27 mouse cellular contexts compared by ENCODE assay signal in genomic region chr8:70928778-70929322, GRCm38 (mm10). TPM values are rescaled to one million over a fixed set of nuclear protein-coding genes. Genes with fewer than 3 reads are reported as not detected.
DNase-seq lines count a peak whose midpoint lies in the region; ATAC-seq and TF ChIP-seq lines count a peak whose summit lies in the region.
"Had no signal": no experiment of that assay in that cellular context is flagged by ENCODE, and none has a peak within 500 bp of the region (broad histone marks: within the 10 kb centered on the region; RNA-seq: fewer than 3 reads in every experiment).

No protein-coding gene starts in this region.

- 0 out of 2 replicates have a peak, but pooled peaks cover 6% of the 10 kb centered on the region for H3K36me3 ChIP-seq in heart, embryonic 13.5 days
- H3K36me3 ChIP-seq in stomach, postnatal 0 days (ENCODE audit: control insufficient read depth, insufficient read depth, low read length): no peaks in the 10 kb centered on the region
- H3K36me3 ChIP-seq: liver, embryonic 15.5 days; lung, embryonic 15.5 days had no signal

- H3K4me3 ChIP-seq in gastrocnemius, adult 2 months: no peak overlapping the region
- H3K4me3 ChIP-seq in heart, embryonic 13.5 days: no peak overlapping the region
- H3K4me3 ChIP-seq in stomach, postnatal 0 days (ENCODE audit: low read depth, low read length): no peak overlapping the region
- H3K4me3 ChIP-seq: limb, embryonic 12.5 days; liver, embryonic 15.5 days; lung, embryonic 15.5 days; midbrain, embryonic 10.5 days; midbrain, embryonic 15.5 days; neural tube, embryonic 15.5 days had no signal

- WGBS in heart, embryonic 13.5 days: 58% methylated on average over 5 of the region's 5 CpGs
- 50% methylated on average over 5 of the region's 5 CpGs for WGBS in stomach, postnatal 0 days

- no peak for TF ChIP-seq EP300 in stomach, postnatal 0 days (optimal IDR thresholded peaks at IDR 0.05)

- intact Hi-C loops in gastrocnemius, adult 2 months (cut with DNase I): no loop called here
- intact Hi-C loops in gastrocnemius, postnatal 14 days (cut with DNase I; ENCODE audit: low total_unique reads): no loop called here
- intact Hi-C loops in heart, postnatal 25 days (cut with DNase I): loop anchor here (10.0 kb wide), 1 partner anchor 416 kb away; no protein-coding TSS in a partner anchor
- intact Hi-C loops in left cerebral cortex, postnatal 10 days (cut with DNase I): no loop called here

- H3K9me3 ChIP-seq in heart, embryonic 13.5 days: no peaks in the 10 kb centered on the region
- no peaks in the 10 kb centered on the region for H3K9me3 ChIP-seq in stomach, postnatal 0 days (ENCODE audit: control insufficient read depth, low read length)
- H3K9me3 ChIP-seq: limb, embryonic 12.5 days; liver, embryonic 15.5 days; lung, embryonic 15.5 days; midbrain, embryonic 10.5 days; midbrain, embryonic 15.5 days; neural tube, embryonic 15.5 days had no signal

- peak overlapping the region; percentile 33; the same call in 1 of the 2 replicates for H3K9ac ChIP-seq in heart, embryonic 13.5 days
- no peak overlapping the region for H3K9ac ChIP-seq in stomach, postnatal 0 days (ENCODE audit: low read length)
- H3K9ac ChIP-seq: hindbrain, embryonic 14.5 days; limb, embryonic 12.5 days; liver, embryonic 15.5 days; lung, embryonic 15.5 days; midbrain, embryonic 15.5 days; neural tube, embryonic 15.5 days had no signal

- no peaks in the 10 kb centered on the region for H3K27me3 ChIP-seq in heart, embryonic 13.5 days (replicated peaks)
- H3K27me3 ChIP-seq in stomach, postnatal 0 days (ENCODE audit: control insufficient read depth, insufficient read depth, low read length): no peaks in the 10 kb centered on the region
- H3K27me3 ChIP-seq: limb, embryonic 12.5 days; liver, embryonic 15.5 days; lung, embryonic 15.5 days; midbrain, embryonic 15.5 days; neural tube, embryonic 15.5 days had no signal

- no peak overlapping the region for H3K27ac ChIP-seq in gastrocnemius, adult 2 months
- no peak overlapping the region for H3K27ac ChIP-seq in heart, embryonic 13.5 days (replicated peaks)
- H3K27ac ChIP-seq in stomach, postnatal 0 days (replicated peaks): no peak overlapping the region
- H3K27ac ChIP-seq: hindbrain, embryonic 14.5 days; limb, embryonic 12.5 days; liver, embryonic 15.5 days; lung, embryonic 15.5 days; midbrain, embryonic 10.5 days; midbrain, embryonic 15.5 days; neural tube, embryonic 15.5 days had no signal

- no peak overlapping the region for H3K4me2 ChIP-seq in heart, embryonic 13.5 days
- H3K4me2 ChIP-seq in stomach, postnatal 0 days (replicated peaks; ENCODE audit: low read depth): no peak overlapping the region
- H3K4me2 ChIP-seq: hindbrain, embryonic 14.5 days; limb, embryonic 12.5 days; liver, embryonic 15.5 days; lung, embryonic 15.5 days; midbrain, embryonic 15.5 days; neural tube, embryonic 15.5 days had no signal

- no peak for TF ChIP-seq CTCF in gastrocnemius, adult 2 months (IDR thresholded peaks at IDR 0.05)
- TF ChIP-seq CTCF in stomach, postnatal 0 days (IDR thresholded peaks at IDR 0.05; ENCODE audit: low read depth): no peak

- DNase-seq in gastrocnemius, adult 2 months: peak; percentile 14
- no peak for DNase-seq in gastrocnemius, postnatal 14 days
- no peak for DNase-seq in heart, postnatal 25 days (ENCODE audit: low spot score)
- peak; percentile 20 for DNase-seq in urinary bladder, adult 2 months (ENCODE audit: low spot score)
- no peak for DNase-seq in urinary bladder, adult 18-20 months (ENCODE audit: low spot score in 2 of 2)
- no peak for DNase-seq in stomach, postnatal 0 days (ENCODE audit: low spot score)
- DNase-seq in left cerebral cortex, postnatal 10 days (ENCODE audit: extremely low spot score in 1 of 2, low spot score in 2 of 2): no peak
- DNase-seq: adrenal gland, adult 8-10 months; cerebellum, adult 8-10 months; cerebellum, postnatal 25 days; kidney, adult 11 months; kidney, postnatal 14 days; retina, postnatal 1 day; right cerebral cortex, postnatal 14 days had no signal

- no peak for ATAC-seq in heart, embryonic 13.5 days (ENCODE audit: extremely low read depth, insufficient number of reproducible peaks, low FRiP score, low TSS enrichment)
- peak; percentile 62 for ATAC-seq in stomach, postnatal 0 days (ENCODE audit: low FRiP score, low TSS enrichment)
- ATAC-seq: CD4-positive, CD25-positive, alpha-beta regulatory T cell, adult 4 months; forebrain, embryonic 16.5 days; inflammation-experienced regulatory T-cells, adult 6 months; midbrain, embryonic 15.5 days had no signal

- peaks cover 6% of the 10 kb centered on the region for H3K4me1 ChIP-seq in heart, embryonic 13.5 days
- no peaks in the 10 kb centered on the region for H3K4me1 ChIP-seq in stomach, postnatal 0 days (replicated peaks; ENCODE audit: control insufficient read depth, insufficient read depth)
- H3K4me1 ChIP-seq: limb, embryonic 12.5 days; liver, embryonic 15.5 days; lung, embryonic 15.5 days; midbrain, embryonic 10.5 days; midbrain, embryonic 15.5 days had no signal

RNA-seq across cellular contexts. Expression of gene Map1s, which starts 23.1 kb away (rescaled TPM):
- 10 to 100 TPM; 10.6 to 11.2 TPM for total RNA-seq in gastrocnemius, adult 2 months (2021)
- total RNA-seq in gastrocnemius, postnatal 14 days (2021): 10 to 100 TPM; 13.8 to 15.5 TPM
- 32.5 and 35.0 TPM in 2 replicates for polyA plus RNA-seq in heart, embryonic 13.5 days (2015; fragmentation: Nextera tagmentation; extraction: Ambion mirVana)
- total RNA-seq in heart, postnatal 25 days (2021): 10 to 100 TPM; 20.7 to 21.2 TPM
- polyA plus RNA-seq in urinary bladder, adult 2 months (2012; rRNA removed): 30.8 and 34.4 TPM in 2 replicates
- 15.2 and 15.6 TPM in 2 replicates for polyA plus RNA-seq in stomach, postnatal 0 days (2015; fragmentation: Nextera tagmentation; extraction: Ambion mirVana)
- total RNA-seq in left cerebral cortex, postnatal 10 days (2021): 10 to 100 TPM; 76.5 to 79.8 TPM

RNA-seq across cellular contexts. Expression of gene Rpl18a, which starts 31.6 kb away (rescaled TPM):
- 1,000 to 10,000 TPM in 1 of 2 experiments, 100 to 1,000 TPM in 1; 932 to 1,039 TPM for total RNA-seq in gastrocnemius, adult 2 months (2021)
- total RNA-seq in gastrocnemius, postnatal 14 days (2021): 1,000 to 10,000 TPM; 1,213 to 1,382 TPM
- polyA plus RNA-seq in heart, embryonic 13.5 days (2015; fragmentation: Nextera tagmentation; extraction: Ambion mirVana): 3,040 and 3,097 TPM in 2 replicates
- total RNA-seq in heart, postnatal 25 days (2021): 100 to 1,000 TPM; 838 to 880 TPM
- 3,950 and 3,976 TPM in 2 replicates for polyA plus RNA-seq in urinary bladder, adult 2 months (2012; rRNA removed)
- polyA plus RNA-seq in stomach, postnatal 0 days (2015; fragmentation: Nextera tagmentation; extraction: Ambion mirVana): 4,207 and 4,214 TPM in 2 replicates
- 100 to 1,000 TPM; 690 to 725 TPM for total RNA-seq in left cerebral cortex, postnatal 10 days (2021)

RNA-seq across cellular contexts. Expression of gene Slc5a5, which starts 36.3 kb away (rescaled TPM):
- not detected for total RNA-seq in gastrocnemius, adult 2 months (2021)
- total RNA-seq in gastrocnemius, postnatal 14 days (2021): under 1 TPM in 1 of 2 experiments, not detected in 1; 0.08 TPM
- 0.06 and 0.09 TPM in 2 replicates for polyA plus RNA-seq in heart, embryonic 13.5 days (2015; fragmentation: Nextera tagmentation; extraction: Ambion mirVana)
- total RNA-seq in heart, postnatal 25 days (2021): not detected
- polyA plus RNA-seq in urinary bladder, adult 2 months (2012; rRNA removed): 1.7 and 2.3 TPM in 2 replicates
- 42.8 and 58.5 TPM in 2 replicates for polyA plus RNA-seq in stomach, postnatal 0 days (2015; fragmentation: Nextera tagmentation; extraction: Ambion mirVana)
- total RNA-seq in left cerebral cortex, postnatal 10 days (2021): 1 to 10 TPM; 7.2 to 7.3 TPM
- total RNA-seq: adrenal gland, adult 8-10 months; hematopoietic stem cell, adult 5-6 weeks; liver, adult 2 months had no signal
- polyA plus RNA-seq: CD4-positive, CD25-positive, alpha-beta regulatory T cell, adult 4 months; inflammation-experienced regulatory T-cells, adult 6 months; liver, adult 2 months; liver, embryonic 15.5 days had no signal

RNA-seq across cellular contexts. Expression of gene Ccdc124, which starts 55.1 kb away (rescaled TPM):
- 10 to 100 TPM; 65.6 to 73.1 TPM for total RNA-seq in gastrocnemius, adult 2 months (2021)
- 10 to 100 TPM; 50.3 to 50.9 TPM for total RNA-seq in gastrocnemius, postnatal 14 days (2021)
- polyA plus RNA-seq in heart, embryonic 13.5 days (2015; fragmentation: Nextera tagmentation; extraction: Ambion mirVana): 88.5 and 89.0 TPM in 2 replicates
- 10 to 100 TPM; 46.6 to 47.7 TPM for total RNA-seq in heart, postnatal 25 days (2021)
- 70.9 and 74.6 TPM in 2 replicates for polyA plus RNA-seq in urinary bladder, adult 2 months (2012; rRNA removed)
- polyA plus RNA-seq in stomach, postnatal 0 days (2015; fragmentation: Nextera tagmentation; extraction: Ambion mirVana): 73.2 and 74.1 TPM in 2 replicates
- 10 to 100 TPM; 88.9 to 93.3 TPM for total RNA-seq in left cerebral cortex, postnatal 10 days (2021)

Comparison
In these comparisons a context has a peak if more than half of its experiments do, and no peak if none do; other contexts are left out.
1. DNase-seq: peak in gastrocnemius, adult 2 months (single experiment) and urinary bladder, adult 2 months (single experiment); none in gastrocnemius, postnatal 14 days (single experiment), heart, postnatal 25 days (single experiment), urinary bladder, adult 18-20 months (0 of 2), stomach, postnatal 0 days (single experiment) and left cerebral cortex, postnatal 10 days (0 of 2).
2. RNA of gene Slc5a5, which starts 36.3 kb away (total RNA-seq): 7.2 to 7.3 TPM in left cerebral cortex, postnatal 10 days; 0.08 TPM in gastrocnemius, postnatal 14 days, not detected in gastrocnemius, adult 2 months and not detected in heart, postnatal 25 days; every median in the first group is over 4 times any median in the second.